Mouse (Mus musculus) layer of hippocampus, postnatal 36 days (tissue): ENCODE data around the gene Hdgfl2. TPM values are rescaled to one million over a fixed set of nuclear protein-coding genes. Genes with fewer than 3 reads are reported as not detected.

Experiments
- DNase-seq, 2 experiments: peaks; one replicate each; pipeline ENCODE4 v3.0.0; 2022
- total RNA-seq, 2 experiments: library from RNA; stranded (reverse); gene quantifications; 2 replicates each; pipeline ENCODE4 v1.2.3; 2021

Gene Hdgfl2
- 100 to 1,000 TPM; 115 to 121 TPM for total RNA-seq

GRCm38 (mm10) chr17:56078880-56079795, at the start of gene Hdgfl2:
Hdgfl2 (plus strand) TSS chr17:56079634.
- peak; percentile 99 to 100 for DNase-seq

- DNase-seq: no peak
Observed at GRCm38 (mm10) chr17:56030238-56030870, 49.1 kb upstream of the Hdgfl2 start.

- DNase-seq: no peak
Observed at GRCm38 (mm10) chr17:56030919-56031318, 48.5 kb upstream of the Hdgfl2 start.

GRCm38 (mm10) chr17:56031431-56031830, 48.0 kb upstream of the Hdgfl2 start:
- DNase-seq: no peak

GRCm38 (mm10) chr17:56032127-56032733, 47.2 kb upstream of the Hdgfl2 start:
- DNase-seq: no peak

GRCm38 (mm10) chr17:56032831-56033230, 46.6 kb upstream of the Hdgfl2 start:
- DNase-seq: no peak

GRCm38 (mm10) chr17:56034040-56034725, 45.3 kb upstream of the Hdgfl2 start:
- DNase-seq: no peak

- DNase-seq: no peak
Observed at GRCm38 (mm10) chr17:56034726-56035100, 44.7 kb upstream of the Hdgfl2 start.

GRCm38 (mm10) chr17:56035216-56035615, 44.2 kb upstream of the Hdgfl2 start:
- DNase-seq: no peak

- DNase-seq: peak; percentile 100
Observed at GRCm38 (mm10) chr17:56036176-56036900, 43.1 kb upstream of the Hdgfl2 start, which contains the start of gene Sh3gl1. Sh3gl1 (minus strand) TSS chr17:56036635.

GRCm38 (mm10) chr17:56036901-56037287, 42.5 kb upstream of the Hdgfl2 start:
- no peak for DNase-seq

- DNase-seq: no peak
Observed at GRCm38 (mm10) chr17:56038583-56039261, 40.7 kb upstream of the Hdgfl2 start.

GRCm38 (mm10) chr17:56039345-56039744, 40.1 kb upstream of the Hdgfl2 start:
- no peak for DNase-seq

- peak; percentile 93 to 95 for DNase-seq
Observed at GRCm38 (mm10) chr17:56040030-56040856, 39.2 kb upstream of the Hdgfl2 start, which contains the start of gene Chaf1a. Chaf1a (plus strand) TSS chr17:56040439.

GRCm38 (mm10) chr17:56040857-56041163, 38.6 kb upstream of the Hdgfl2 start:
- DNase-seq: no peak

- DNase-seq: no peak
Observed at GRCm38 (mm10) chr17:56051369-56051768, 28.1 kb upstream of the Hdgfl2 start.

GRCm38 (mm10) chr17:56054938-56055337, 24.5 kb upstream of the Hdgfl2 start:
- DNase-seq: no peak

- DNase-seq: no peak
Observed at GRCm38 (mm10) chr17:56055945-56056678, 23.3 kb upstream of the Hdgfl2 start.

GRCm38 (mm10) chr17:56057381-56058120, 21.9 kb upstream of the Hdgfl2 start:
- DNase-seq: no peak
